Mouse (Mus musculus) cortical plate, adult 2 months (tissue): Measurements from ENCODE around the gene Spsb3.

Experiments used
- CTCF ChIP-seq: fragments of 200-500 bp; IDR thresholded peaks from 2 replicates; pipeline ENCODE4 v1.5.1; 2011; ENCODE audit warnings: mild to moderate bottlenecking, control low read depth, low read length; ENCODE audit not compliant: insufficient read depth; ENCODE audit errors: extremely low read depth
- POLR2A ChIP-seq: fragments of 200-500 bp; IDR thresholded peaks from 2 replicates; pipeline ENCODE4 v1.6.1; 2011; ENCODE audit warnings: mild to moderate bottlenecking, low read length, control low read depth; ENCODE audit not compliant: insufficient read depth; ENCODE audit errors: extremely low read depth

DNA sequence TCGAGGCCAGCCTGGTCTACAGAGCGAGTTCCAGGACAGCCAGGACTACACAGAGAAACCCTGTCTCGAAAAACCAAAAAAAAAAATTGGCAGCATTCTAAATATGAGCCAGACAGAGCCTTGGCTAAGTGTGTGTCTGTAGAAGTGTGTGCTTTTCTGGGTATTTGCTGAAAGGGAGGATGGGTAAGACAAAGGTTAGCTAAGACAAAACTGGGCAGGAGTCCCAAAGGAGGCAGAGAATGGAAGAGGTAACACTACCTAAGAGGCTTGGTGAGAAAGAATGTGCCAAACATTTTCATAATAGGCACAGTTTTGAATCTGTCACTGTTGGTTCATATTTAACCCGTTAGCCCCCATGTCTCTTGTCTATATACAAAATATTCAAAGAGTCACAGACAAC, 46.0 kb downstream of the Spsb3 start:
- TF ChIP-seq CTCF, result no peak
- TF ChIP-seq POLR2A, result no peak
